Mouse (Mus musculus) adrenal gland, postnatal 25 days (tissue): Measurements from ENCODE around the gene Gm5431. TPM values are rescaled to one million over a fixed set of nuclear protein-coding genes. Genes with fewer than 3 reads are reported as not detected.

Experiments
- DNase-seq: peaks from one replicate; pipeline ENCODE4 v3.0.0; 2021; ENCODE audit warnings: mixed read lengths
- total RNA-seq: library from RNA; stranded (reverse); gene quantifications from 2 replicates; pipeline ENCODE4 v1.2.3, GENCODE M21; 2021

Gene Gm5431
- total RNA-seq, 1 experiment from 2014 or later: 1.3 TPM

GRCm38 (mm10) chr11:48838879-48839680 lies 62.9 kb downstream of the Gm5431 start:
- DNase-seq: no peak

GRCm38 (mm10) chr11:48838181-48838797 lies 63.7 kb downstream of the Gm5431 start:
- DNase-seq: no peak

Other genes with a start within 250 kb of the Gm5431 start
- gene Rack1, start 101.9 kb downstream of the Gm5431 start, total RNA-seq: 598 and 671 TPM in 2 replicates
- 48.6 and 53.0 TPM in 2 replicates for gene Trim41, start 84.9 kb downstream of the Gm5431 start, total RNA-seq
- gene Trim7, start 76.1 kb downstream of the Gm5431 start, total RNA-seq: 16.9 and 17.6 TPM in 2 replicates
- gene Gm12184, start 75.6 kb downstream of the Gm5431 start, total RNA-seq: 2.3 and 3.6 TPM in 2 replicates
- 18.7 and 22.6 TPM in 2 replicates for gene Irgm1, start 30.5 kb downstream of the Gm5431 start, total RNA-seq
- 4.6 TPM in 1 of 2 replicates, not detected in the other for gene Psme2b, start 44.0 kb upstream of the Gm5431 start, total RNA-seq
- gene Olfr56, start 76.7 kb upstream of the Gm5431 start, total RNA-seq: not detected in 2 replicates
- gene 9930111J21Rik1, start 77.2 kb upstream of the Gm5431 start, total RNA-seq: 2.1 and 3.2 TPM in 2 replicates
- 0.67 and 1.3 TPM in 2 replicates for gene Gm12185, start 90.0 kb upstream of the Gm5431 start, total RNA-seq
- 1.5 and 2.2 TPM in 2 replicates for gene Tgtp1, start 92.0 kb upstream of the Gm5431 start, total RNA-seq
- 3.1 TPM in 2 replicates for gene 9930111J21Rik2, start 149.0 kb upstream of the Gm5431 start, total RNA-seq
- 1.9 and 2.9 TPM in 2 replicates for gene Tgtp2, start 162.0 kb upstream of the Gm5431 start, total RNA-seq
- 1.5 and 2.9 TPM in 2 replicates for gene Ifi47, start 174.4 kb upstream of the Gm5431 start, total RNA-seq
- gene Olfr1396, start 212.7 kb upstream of the Gm5431 start, total RNA-seq: 0.58 and 0.86 TPM in 2 replicates
- gene Olfr1395, start 240.1 kb upstream of the Gm5431 start, total RNA-seq: not detected in 2 replicates